Mouse (Mus musculus) megakaryocyte, embryonic 14.5 days (primary cell): ENCODE data around the gene Snn. TPM values are rescaled to one million over a fixed set of nuclear protein-coding genes. Genes with fewer than 3 reads are reported as not detected.
"Not testable (repeated sequence)": the region's sequence is repeated elsewhere in the genome, so short reads cannot be mapped to it uniquely, and the experiment has no call there.

Experiments used
- H3K27me3 ChIP-seq: replicated peaks from 2 replicates; pipeline ENCODE3; 2012; ENCODE audit warnings: inconsistent platforms
- H3K36me3 ChIP-seq: replicated peaks from 2 replicates; pipeline ENCODE3; 2012; ENCODE audit warnings: low read length, inconsistent platforms, mixed read lengths
- H3K4me1 ChIP-seq: 2 replicates; pipeline ENCODE4 v1.6.1; 2012; ENCODE audit warnings: inconsistent platforms
- H3K4me3 ChIP-seq: replicated peaks from 2 replicates; pipeline ENCODE3; 2012; ENCODE audit warnings: moderate library complexity, mild to moderate bottlenecking, inconsistent platforms
- H3K9me3 ChIP-seq: 2 replicates; pipeline ENCODE4 v1.6.1; 2012; ENCODE audit warnings: inconsistent platforms
- FLI1 ChIP-seq: IDR thresholded peaks from 2 replicates; pipeline ENCODE4 v1.6.1; 2012; ENCODE audit warnings: low read length, inconsistent platforms, mixed read lengths
- GATA1 ChIP-seq: IDR thresholded peaks from 3 replicates; pipeline ENCODE4 v1.6.1; 2012; ENCODE audit warnings: mixed read lengths, low read length, inconsistent platforms, borderline replicate concordance
- polyA plus RNA-seq: library from polyadenylated mRNA; stranded (reverse); fragments of >175 nt; gene quantifications from 2 replicates; pipeline ENCODE4 v1.2.3, GENCODE M21; 2012; ENCODE audit warnings: low replicate concordance; ENCODE audit not compliant: insufficient read depth

Snn gene
- 6.6 and 12.1 TPM in 2 replicates for polyA plus RNA-seq

DNA sequence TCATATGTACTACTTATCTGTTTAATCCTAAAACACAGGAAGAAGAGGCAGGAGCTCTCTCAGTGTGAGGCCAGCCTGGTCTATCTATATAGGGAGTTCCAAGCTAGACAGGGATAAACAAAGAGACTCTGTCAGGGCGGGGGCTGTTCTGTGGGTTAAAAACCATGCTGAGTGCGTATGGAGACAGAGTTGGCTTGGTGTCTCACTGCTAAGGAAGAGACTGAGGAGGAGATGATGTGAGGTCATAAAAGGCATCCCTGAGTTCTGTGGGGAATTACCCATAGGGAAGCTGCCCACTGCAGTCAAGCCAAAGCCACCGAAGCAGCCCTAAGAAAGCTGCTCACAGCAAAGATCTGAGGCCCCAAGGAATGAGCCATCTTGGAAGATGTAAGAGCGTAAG, at the start of gene Snn:
Gene Snn (plus strand): TSS at position 301 of the 400 bp plus-strand sequence.
- TF ChIP-seq GATA1 (no peak), FLI1 (no peak)
- Histone ChIP-seq H3K4me1 (peaks cover 52% of the 10 kb centered on the region), H3K36me3 (peaks cover 4% of the 10 kb centered on the region), H3K27me3 (peaks cover 20% of the 10 kb centered on the region), H3K9me3 (no peaks in the 10 kb centered on the region), H3K4me3 (no peak within 1 kb of the TSS)

DNA sequence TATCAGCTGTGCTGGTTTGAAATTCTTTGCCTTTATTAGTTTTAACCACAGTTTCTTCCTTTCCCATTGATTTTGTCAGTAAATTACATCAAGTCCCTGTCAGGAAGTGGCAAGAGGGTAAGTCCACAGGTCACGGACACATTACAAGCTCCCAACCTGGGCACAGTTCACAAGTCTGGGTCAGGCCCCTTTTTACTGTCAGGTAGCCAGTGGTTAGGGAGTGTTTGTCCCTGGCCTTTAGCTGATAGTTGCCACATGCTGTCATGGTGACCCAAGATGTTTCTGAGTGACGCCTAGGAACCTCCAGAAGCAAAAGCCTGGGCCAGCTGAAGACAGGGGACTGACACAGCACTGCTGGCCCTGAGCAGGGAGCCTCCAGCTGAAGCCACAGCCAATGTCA, 49.5 kb upstream of the Snn start:
- Histone ChIP-seq H3K27me3 (no peaks in the 10 kb centered on the region), H3K4me3 (no peak overlapping the region), H3K9me3 (peaks cover 5% of the 10 kb centered on the region; the same call in 1 of the 2 replicates), H3K36me3 (no peaks in the 10 kb centered on the region), H3K4me1 (peaks cover 77% of the 10 kb centered on the region)
- no peak for TF ChIP-seq GATA1
- TF ChIP-seq FLI1, result no peak

DNA sequence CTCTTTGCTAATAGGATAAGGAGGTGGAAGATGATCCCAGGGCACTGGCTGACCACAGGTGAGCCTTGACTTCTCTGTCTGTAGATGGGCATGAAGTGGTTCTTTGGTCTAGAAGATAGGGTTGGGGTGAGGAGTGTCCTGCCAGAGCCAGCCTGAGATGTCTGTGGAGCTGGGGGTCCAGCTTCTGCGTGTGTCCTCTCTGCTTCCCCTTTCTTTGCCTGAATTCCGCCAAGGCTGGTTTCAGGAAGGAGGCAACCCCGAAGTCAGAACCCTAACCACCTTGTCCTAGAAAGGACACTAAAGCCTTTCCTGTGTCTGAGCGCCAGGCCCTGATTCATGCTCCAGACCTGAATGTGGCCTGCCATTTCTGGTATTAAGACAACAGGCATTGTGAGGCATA, 48.8 kb upstream of the Snn start:
- no peaks in the 10 kb centered on the region for H3K27me3 ChIP-seq
- H3K4me1 ChIP-seq, result peaks cover 74% of the 10 kb centered on the region
- H3K4me3 ChIP-seq, result peak overlapping the region; percentile 28

DNA sequence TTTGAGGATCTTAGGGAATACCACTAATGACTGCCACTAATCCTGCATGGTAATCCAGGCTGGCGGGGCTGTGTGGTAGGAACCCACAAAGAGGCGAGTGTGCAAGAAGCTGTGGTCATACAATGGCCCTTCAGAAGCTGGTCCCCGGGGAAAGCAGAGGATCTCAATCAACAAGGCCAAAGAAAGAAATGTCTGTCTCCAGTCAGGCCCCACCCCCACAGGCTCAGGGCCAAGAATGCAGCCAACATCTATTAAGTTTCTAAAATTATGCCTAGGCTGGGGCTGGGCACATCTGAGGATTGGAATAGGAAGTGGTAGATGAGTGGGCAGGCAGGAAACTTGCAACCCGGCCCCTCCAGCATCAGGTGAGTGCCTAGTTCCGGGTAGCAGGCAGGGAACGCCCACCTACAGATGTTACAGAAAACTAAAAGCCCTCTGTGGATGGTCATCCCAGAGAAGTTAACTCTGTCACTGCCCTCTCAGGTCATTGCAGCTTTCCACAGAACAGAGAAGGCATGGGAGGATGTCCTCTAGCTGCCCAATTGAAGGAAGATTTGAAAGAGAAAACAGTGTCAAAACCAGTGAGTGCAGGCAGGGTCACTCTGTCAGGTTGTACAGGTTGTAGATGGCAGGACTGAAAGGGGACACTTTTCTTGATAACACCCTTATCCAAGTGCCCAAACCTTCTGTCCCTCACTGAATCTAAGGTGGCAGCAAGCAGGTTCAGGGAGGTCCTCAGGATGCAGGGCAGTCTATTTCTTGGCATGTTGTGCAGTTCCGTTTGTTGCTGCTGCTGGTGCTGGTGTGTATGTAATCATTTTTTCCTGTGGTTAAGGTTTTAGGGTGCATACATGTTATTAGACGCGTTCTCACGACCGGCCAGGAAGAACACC, 47.9 kb upstream of the Snn start:
- Histone ChIP-seq H3K4me3 (no peak overlapping the region), H3K36me3 (no peaks in the 10 kb centered on the region), H3K27me3 (no peaks in the 10 kb centered on the region), H3K4me1 (peaks cover 71% of the 10 kb centered on the region), H3K9me3 (peaks cover 5% of the 10 kb centered on the region; the same call in 1 of the 2 replicates)
- TF ChIP-seq FLI1 (no peak), GATA1 (no peak)

More for the DNA sequence above, 48.8 kb upstream of the Snn start:
- no peak for TF ChIP-seq FLI1
- no peak for TF ChIP-seq GATA1
- peaks cover 5% of the 10 kb centered on the region; the same call in 1 of the 2 replicates for H3K9me3 ChIP-seq
- H3K36me3 ChIP-seq, result no peaks in the 10 kb centered on the region

DNA sequence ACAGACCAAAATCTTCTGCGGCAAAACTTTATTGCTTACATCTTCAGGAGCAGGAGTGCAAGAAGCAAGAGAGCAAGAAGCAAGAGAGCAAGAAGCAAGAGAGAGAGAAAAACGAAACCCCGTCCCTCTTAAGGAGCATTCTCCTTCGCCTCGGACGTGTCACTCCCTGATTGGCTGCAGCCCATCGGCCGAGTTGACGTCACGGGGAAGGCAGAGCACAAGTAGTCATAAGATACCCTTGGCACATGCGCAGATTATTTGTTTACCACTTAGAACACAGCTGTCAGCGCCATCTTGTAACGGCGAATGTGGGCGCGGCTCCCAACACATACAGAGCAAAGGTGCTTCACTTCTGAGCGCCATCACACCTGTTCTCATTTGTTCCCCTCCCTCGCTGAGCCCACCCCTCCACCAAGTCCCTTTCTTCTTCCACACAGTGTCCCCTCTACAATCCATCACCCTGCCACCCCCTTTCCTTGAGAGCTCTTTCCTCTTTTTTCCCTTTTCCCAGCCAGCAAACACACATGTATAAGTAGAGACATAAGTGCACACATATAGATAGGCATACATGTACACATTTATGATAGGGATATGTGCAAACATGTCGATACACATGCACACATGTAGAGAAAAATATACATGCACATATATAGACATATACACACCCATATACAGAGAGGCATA, 47.1 kb upstream of the Snn start:
- not testable (repeated sequence) for H3K4me3 ChIP-seq, H3K36me3 ChIP-seq, H3K27me3 ChIP-seq, H3K9me3 ChIP-seq
- peaks cover 71% of the 10 kb centered on the region for H3K4me1 ChIP-seq

DNA sequence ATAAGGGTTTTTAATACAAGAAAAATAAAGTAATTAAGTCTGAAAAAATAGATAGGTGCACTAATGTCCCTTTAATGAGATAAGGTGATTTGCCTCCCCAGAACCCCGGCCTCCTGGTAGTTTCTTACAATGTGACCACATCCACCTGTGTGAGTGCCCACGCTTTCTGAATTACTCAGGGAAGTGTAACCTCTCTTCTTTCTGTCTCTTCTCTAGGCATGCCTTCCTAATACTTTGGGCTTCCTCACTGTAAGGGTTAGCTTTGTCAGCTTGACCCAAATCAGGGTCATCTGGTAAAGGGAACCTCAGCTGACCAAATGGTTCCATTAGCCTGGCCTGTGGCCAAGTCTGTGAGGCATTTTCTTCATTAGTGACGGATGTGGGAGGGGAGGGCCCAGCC, 46.3 kb upstream of the Snn start:
- TF ChIP-seq GATA1 (no peak), FLI1 (no peak)
- Histone ChIP-seq H3K27me3 (peaks cover 4% of the 10 kb centered on the region), H3K4me3 (no peak overlapping the region), H3K9me3 (peaks cover 5% of the 10 kb centered on the region; the same call in 1 of the 2 replicates), H3K4me1 (peaks cover 63% of the 10 kb centered on the region), H3K36me3 (no peaks in the 10 kb centered on the region)

DNA sequence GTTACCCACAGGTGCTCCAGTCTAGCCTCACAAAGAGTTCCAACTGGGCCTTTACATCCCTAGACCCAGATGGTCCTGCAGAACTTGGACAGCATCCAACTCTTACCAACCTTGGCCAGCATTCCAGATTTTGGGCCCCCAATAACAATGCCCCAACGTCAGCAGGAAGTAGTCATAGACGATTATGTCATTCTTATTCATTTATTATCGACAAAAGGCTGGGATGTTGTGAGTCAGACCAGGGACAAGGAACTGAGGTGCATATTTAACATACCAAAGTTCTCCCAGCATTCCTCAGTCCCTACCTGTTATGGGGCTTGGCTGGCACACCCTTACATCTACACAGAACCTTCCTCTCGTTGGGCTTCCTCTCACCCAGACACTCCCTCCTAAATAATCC, 44.4 kb upstream of the Snn start:
- TF ChIP-seq FLI1 (no peak), GATA1 (no peak)
- no peak overlapping the region for H3K4me3 ChIP-seq
- H3K9me3 ChIP-seq, result peaks cover 5% of the 10 kb centered on the region; the same call in 1 of the 2 replicates
- H3K36me3 ChIP-seq, result no peaks in the 10 kb centered on the region
- peaks cover 6% of the 10 kb centered on the region for H3K27me3 ChIP-seq
- H3K4me1 ChIP-seq, result peaks cover 47% of the 10 kb centered on the region

DNA sequence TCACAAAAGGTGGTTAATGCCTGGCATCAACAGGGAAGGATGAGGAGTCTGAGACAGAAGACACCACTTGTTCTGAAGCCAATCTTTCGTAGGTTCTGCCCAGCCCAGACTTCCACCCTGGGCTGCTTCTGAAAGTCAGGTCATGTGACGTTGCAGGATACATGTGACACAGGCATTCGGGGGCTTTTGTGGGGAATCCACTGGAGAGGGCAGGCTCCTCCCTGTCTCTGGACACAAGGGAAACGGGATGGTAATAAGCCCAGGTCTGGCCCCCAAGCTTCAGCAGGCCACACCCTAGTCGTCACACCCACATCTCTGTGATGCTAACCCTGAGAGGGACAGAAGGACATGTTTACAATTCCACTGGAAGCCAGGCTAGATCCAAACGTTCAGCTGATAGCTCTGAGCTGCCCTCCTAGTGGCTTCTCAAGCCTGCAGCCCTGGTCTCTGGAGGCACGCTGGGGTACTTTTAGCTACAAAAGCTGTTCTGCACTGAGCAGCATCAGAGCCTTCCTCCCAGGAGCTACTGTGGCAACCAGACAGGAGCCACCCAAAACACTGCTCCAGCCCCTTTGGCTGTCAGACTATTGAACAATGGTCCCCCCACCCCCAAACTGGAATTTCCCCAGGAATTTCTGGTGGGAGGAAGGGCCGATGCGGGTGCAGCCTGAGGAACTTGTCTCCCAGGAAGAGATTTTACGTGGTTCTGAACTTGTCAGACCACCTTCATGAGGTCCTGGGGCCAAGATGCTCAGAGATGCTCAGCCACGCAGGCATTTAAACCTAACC, 42.7 kb upstream of the Snn start:
- Histone ChIP-seq H3K9me3 (peaks cover 5% of the 10 kb centered on the region; the same call in 1 of the 2 replicates), H3K36me3 (no peaks in the 10 kb centered on the region), H3K4me1 (peaks cover 35% of the 10 kb centered on the region), H3K27me3 (peaks cover 20% of the 10 kb centered on the region), H3K4me3 (no peak overlapping the region)
- no peak for TF ChIP-seq GATA1
- TF ChIP-seq FLI1, result no peak

DNA sequence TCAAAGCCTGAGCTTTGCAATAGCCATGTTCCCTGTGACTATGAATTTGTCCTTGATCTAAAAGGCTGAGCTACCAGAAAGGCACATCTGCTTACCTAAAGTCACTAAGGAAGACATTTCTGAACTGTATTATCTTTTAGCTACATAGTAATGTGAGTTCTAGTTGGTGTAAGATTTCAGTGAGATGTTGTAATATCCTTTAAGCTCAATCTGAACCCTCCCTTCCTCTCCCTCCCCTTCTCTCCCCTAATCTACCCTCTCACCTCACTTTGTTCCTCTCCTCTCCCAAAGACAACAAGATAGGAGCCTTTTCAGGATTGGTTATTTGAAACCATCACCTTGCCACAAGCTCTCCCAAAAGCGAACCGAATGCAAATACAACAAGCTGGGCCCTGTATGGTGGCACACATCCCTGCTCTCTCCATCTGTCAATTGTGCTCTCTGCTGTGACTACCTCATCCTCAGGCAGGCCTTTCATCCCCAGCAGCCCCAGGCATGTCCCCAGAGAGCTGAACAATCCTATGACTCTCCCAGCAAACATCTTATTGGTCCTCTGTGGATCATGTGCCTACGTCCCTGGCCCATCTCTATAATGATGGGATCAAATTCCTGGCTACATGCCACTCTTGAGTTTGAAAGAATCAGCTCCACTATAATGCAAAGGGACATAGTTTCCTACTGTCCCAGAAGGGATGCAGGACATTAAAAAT, 39.2 kb upstream of the Snn start:
- no peak overlapping the region for H3K4me3 ChIP-seq
- TF ChIP-seq FLI1, result no peak
- no peak for TF ChIP-seq GATA1
- peaks cover 40% of the 10 kb centered on the region for H3K4me1 ChIP-seq
- peaks cover 26% of the 10 kb centered on the region for H3K27me3 ChIP-seq
- H3K9me3 ChIP-seq, result no peaks in the 10 kb centered on the region
- no peaks in the 10 kb centered on the region for H3K36me3 ChIP-seq
